Comparison of ENCODE assay signal across 20 mouse cellular contexts in the genomic region with DNA sequence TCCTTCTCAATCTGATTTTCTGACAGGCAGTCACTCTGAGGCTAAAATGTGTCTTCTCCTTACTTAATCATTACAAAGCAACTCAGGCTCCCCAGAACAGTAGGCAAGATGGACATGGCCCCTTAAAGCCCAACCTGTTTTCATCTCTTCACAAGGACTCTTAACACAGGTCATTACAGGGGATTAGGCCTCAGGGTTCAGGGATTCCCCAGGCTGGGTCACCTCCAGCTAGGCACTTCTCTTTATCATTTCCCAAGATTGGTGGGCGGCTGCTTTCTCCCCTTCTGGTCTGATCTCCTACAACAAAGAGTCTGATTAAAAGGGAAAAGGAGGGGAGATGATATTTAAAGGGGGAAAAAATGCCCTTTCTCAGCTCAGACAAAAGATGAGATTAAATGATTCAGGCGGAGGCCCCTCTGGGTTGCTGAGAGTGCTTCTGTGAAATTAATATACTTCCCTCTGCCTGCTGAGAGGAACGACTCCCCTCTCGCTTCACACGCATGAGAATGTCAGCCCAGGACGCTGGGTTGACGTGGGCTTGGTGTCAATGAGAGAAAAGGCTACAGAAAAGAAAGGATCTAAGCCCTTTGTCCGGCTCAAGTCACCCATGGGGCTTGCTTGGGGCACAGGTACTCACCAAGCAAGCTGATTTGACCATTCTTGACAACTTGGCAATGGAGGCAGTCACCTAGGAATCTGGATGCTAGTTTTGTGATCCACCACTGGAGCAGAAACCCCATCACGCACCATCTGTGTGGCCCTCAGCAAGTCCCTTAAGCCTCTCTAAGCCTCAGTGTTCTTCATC.
DNase-seq lines count a peak whose midpoint lies in the region; ATAC-seq lines count a peak whose summit lies in the region.
"Had no signal": no experiment of that assay in that cellular context is flagged by ENCODE, and none has a peak within 500 bp of the region (broad histone marks: within the 10 kb centered on the region; RNA-seq: fewer than 3 reads in every experiment).

No protein-coding gene starts in this region.

- H3K27me3 ChIP-seq in embryonic facial prominence, embryonic 12.5 days, result no peaks in the 10 kb centered on the region
- H3K27me3 ChIP-seq in midbrain, embryonic 14.5 days (ENCODE audit: control insufficient read depth, insufficient read depth, low read length), result no peaks in the 10 kb centered on the region
- H3K27me3 ChIP-seq: heart, embryonic 13.5 days had no signal

- 36% methylated on average over 9 of the region's 9 CpGs for WGBS in embryonic facial prominence, embryonic 12.5 days
- 2% methylated on average over 9 of the region's 9 CpGs for WGBS in midbrain, embryonic 14.5 days

- no peak overlapping the region for H3K4me3 ChIP-seq in embryonic facial prominence, embryonic 12.5 days
- no peak overlapping the region for H3K4me3 ChIP-seq in midbrain, embryonic 14.5 days (replicated peaks; ENCODE audit: low read depth, low read length)
- H3K4me3 ChIP-seq: heart, embryonic 13.5 days had no signal

- no peak overlapping the region for H3K9ac ChIP-seq in embryonic facial prominence, embryonic 12.5 days
- H3K9ac ChIP-seq in midbrain, embryonic 14.5 days (replicated peaks; ENCODE audit: low read length), result no peak overlapping the region
- H3K9ac ChIP-seq: heart, embryonic 13.5 days had no signal

- no peaks in the 10 kb centered on the region for H3K36me3 ChIP-seq in embryonic facial prominence, embryonic 12.5 days
- H3K36me3 ChIP-seq in midbrain, embryonic 14.5 days (ENCODE audit: control insufficient read depth, insufficient read depth, low read length), result no peaks in the 10 kb centered on the region
- H3K36me3 ChIP-seq: heart, embryonic 13.5 days had no signal

- DNase-seq in heart, adult 11 months, result peak; percentile 58
- no peak for DNase-seq in heart, postnatal 25 days (ENCODE audit: low spot score)
- DNase-seq in embryo, embryonic 10.5 days (ENCODE audit: low spot score), result peak; percentile 37
- peak; percentile 51 for DNase-seq in midbrain, embryonic 14.5 days
- DNase-seq in frontal cortex, postnatal 14 days (ENCODE audit: low spot score in 2 of 2), result no peak
- no peak for DNase-seq in heart, postnatal 4 days
- DNase-seq: B cell, adult 2 months; cerebellum, adult 2 months; gastrocnemius, postnatal 10 days; heart, adult 18-20 months; heart, postnatal 36 days; kidney, postnatal 36 days; lung, adult 18-20 months; lung, postnatal 36 days; thymus, postnatal 25 days had no signal

- intact Hi-C loops in heart, postnatal 25 days (cut with DNase I), result no loop called here

- H3K9me3 ChIP-seq in embryonic facial prominence, embryonic 12.5 days, result no peaks in the 10 kb centered on the region
- H3K9me3 ChIP-seq in midbrain, embryonic 14.5 days (ENCODE audit: control insufficient read depth, low read length), result no peaks in the 10 kb centered on the region
- H3K9me3 ChIP-seq: heart, embryonic 13.5 days had no signal

- no peak overlapping the region for H3K4me2 ChIP-seq in embryonic facial prominence, embryonic 12.5 days (replicated peaks)
- H3K4me2 ChIP-seq in midbrain, embryonic 14.5 days (ENCODE audit: low read length), result 0 out of 2 replicates have a peak overlapping the region, but pooled peaks have one; percentile 23
- H3K4me2 ChIP-seq: heart, embryonic 13.5 days; liver, embryonic 11.5 days had no signal

- H3K4me1 ChIP-seq in embryonic facial prominence, embryonic 12.5 days, result peaks cover 3% of the 10 kb centered on the region; the same call in 1 of the 2 replicates
- H3K4me1 ChIP-seq in midbrain, embryonic 14.5 days (ENCODE audit: control insufficient read depth, insufficient read depth, low read length), result peaks cover 6% of the 10 kb centered on the region
- H3K4me1 ChIP-seq: heart, embryonic 13.5 days had no signal

- H3K27ac ChIP-seq in embryonic facial prominence, embryonic 12.5 days, result no peak overlapping the region
- no peak overlapping the region for H3K27ac ChIP-seq in midbrain, embryonic 14.5 days (replicated peaks; ENCODE audit: low read depth, low read length)
- H3K27ac ChIP-seq: heart, embryonic 13.5 days had no signal

- peak; percentile 60; the same call in 1 of the 2 replicates for ATAC-seq in embryonic facial prominence, embryonic 12.5 days (ENCODE audit: insufficient number of reproducible peaks, insufficient read depth, low FRiP score, low TSS enrichment)
- ATAC-seq in midbrain, embryonic 14.5 days (ENCODE audit: low FRiP score, low TSS enrichment), result no peak
- ATAC-seq in megakaryocyte-erythroid progenitor cell, adult 5-6 weeks (replicated peaks; ENCODE audit: low FRiP score, low TSS enrichment, poor library complexity, severe bottlenecking), result no peak
- ATAC-seq: inflammation-experienced regulatory T-cells, adult 6 months had no signal

Comparison
In these comparisons a context has a peak if more than half of its experiments do, and no peak if none do; other contexts are left out.
1. DNase-seq: peak in heart, adult 11 months (single experiment), embryo, embryonic 10.5 days (single experiment) and midbrain, embryonic 14.5 days (single experiment); none in heart, postnatal 25 days (single experiment), frontal cortex, postnatal 14 days (0 of 2) and heart, postnatal 4 days (single experiment).